ENCODE assay signal across 10 mouse cellular contexts in the genomic region with DNA sequence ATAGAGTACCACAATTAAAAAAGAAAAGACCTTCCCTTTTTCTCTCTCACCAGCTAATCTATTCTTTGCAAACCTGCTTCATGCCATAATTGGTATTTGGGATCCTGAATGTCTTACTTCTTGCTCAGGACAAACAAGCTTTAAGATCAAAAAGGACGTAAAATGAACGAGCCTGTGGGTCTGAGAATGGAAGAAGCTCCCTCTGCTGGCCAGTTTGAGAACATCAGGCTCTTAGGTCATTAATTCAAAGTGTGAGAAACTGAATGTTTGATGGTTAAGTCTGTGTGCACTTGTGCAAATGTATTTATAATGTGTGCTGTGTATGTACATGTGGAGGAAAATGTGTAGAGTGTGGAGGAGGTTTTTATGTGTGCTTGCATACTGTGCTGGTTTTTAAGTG. TPM values are rescaled to one million over a fixed set of nuclear protein-coding genes. Genes with fewer than 3 reads are reported as not detected.
DNase-seq lines count a peak whose midpoint lies in the region; ATAC-seq and TF ChIP-seq lines count a peak whose summit lies in the region.
"Had no signal": no experiment of that assay in that cellular context is flagged by ENCODE, and none has a peak within 500 bp of the region (broad histone marks: within the 10 kb centered on the region; RNA-seq: fewer than 3 reads in every experiment).

No protein-coding gene starts in this region.

- no peak overlapping the region for H3K4me2 ChIP-seq in hindbrain, embryonic 14.5 days (replicated peaks)
- no peak overlapping the region for H3K4me2 ChIP-seq in hindbrain, embryonic 13.5 days
- H3K4me2 ChIP-seq in forebrain, embryonic 11.5 days (ENCODE audit: low read depth, low read length, severe bottlenecking), result no peak overlapping the region

- no peak overlapping the region for H3K27ac ChIP-seq in hindbrain, embryonic 14.5 days
- H3K27ac ChIP-seq in hindbrain, embryonic 13.5 days, result no peak overlapping the region
- no peak overlapping the region for H3K27ac ChIP-seq in embryonic facial prominence, embryonic 10.5 days (replicated peaks)
- no peak overlapping the region for H3K27ac ChIP-seq in left cerebral cortex, adult 2 months
- no peak overlapping the region for H3K27ac ChIP-seq in forebrain, embryonic 11.5 days (ENCODE audit: low read depth, low read length)
- H3K27ac ChIP-seq: macrophage had no signal

- ATAC-seq in hindbrain, embryonic 14.5 days (ENCODE audit: low FRiP score), result no peak
- ATAC-seq in hindbrain, embryonic 13.5 days (ENCODE audit: low FRiP score), result no peak
- ATAC-seq in CD4-positive, CD25-positive, alpha-beta regulatory T cell, adult 4 months, result peak; percentile 45
- ATAC-seq in forebrain, embryonic 11.5 days (replicated peaks; ENCODE audit: low FRiP score), result no peak

- DNase-seq in hindbrain, embryonic 14.5 days (ENCODE audit: low spot score), result peak; percentile 69
- DNase-seq in WW6 (ENCODE audit: low read depth, low spot score), result peak; percentile 22
- DNase-seq in embryonic facial prominence, embryonic 10.5 days (ENCODE audit: low spot score), result peak; percentile 19
- peak; percentile 11 to 22 for DNase-seq in left cerebral cortex, adult 2 months (ENCODE audit: extremely low spot score in 1 of 2, low spot score in 2 of 2)
- peak; percentile 73 for DNase-seq in retina, embryonic 14.5 days (ENCODE audit: low spot score)
- no peak for DNase-seq in forebrain, embryonic 11.5 days (ENCODE audit: low spot score)

- H3K4me1 ChIP-seq in hindbrain, embryonic 14.5 days (replicated peaks; ENCODE audit: control insufficient read depth, insufficient read depth, low read length), result 0 out of 2 replicates have a peak, but pooled peaks cover 2% of the 10 kb centered on the region
- peaks cover under 1% of the 10 kb centered on the region; the same call in 1 of the 2 replicates for H3K4me1 ChIP-seq in hindbrain, embryonic 13.5 days (replicated peaks)
- H3K4me1 ChIP-seq in embryonic facial prominence, embryonic 10.5 days, result peaks cover 4% of the 10 kb centered on the region
- H3K4me1 ChIP-seq in forebrain, embryonic 11.5 days (replicated peaks; ENCODE audit: control insufficient read depth, insufficient read depth, low read length), result 0 out of 2 replicates have a peak, but pooled peaks cover 1% of the 10 kb centered on the region

- H3K9ac ChIP-seq in hindbrain, embryonic 14.5 days, result no peak overlapping the region
- H3K9ac ChIP-seq in hindbrain, embryonic 13.5 days, result no peak overlapping the region
- H3K9ac ChIP-seq in forebrain, embryonic 11.5 days (ENCODE audit: low read length), result no peak overlapping the region

- intact Hi-C loops in left cerebral cortex, adult 2 months (cut with DNase I), result loop anchor here (1.0 to 2.0 kb wide), 2 partner anchors 46 to 129 kb away; no protein-coding TSS in a partner anchor

- H3K4me3 ChIP-seq in hindbrain, embryonic 14.5 days (replicated peaks; ENCODE audit: low read length), result no peak overlapping the region
- H3K4me3 ChIP-seq in hindbrain, embryonic 13.5 days, result no peak overlapping the region
- no peak overlapping the region for H3K4me3 ChIP-seq in embryonic facial prominence, embryonic 10.5 days
- no peak overlapping the region for H3K4me3 ChIP-seq in left cerebral cortex, adult 2 months
- H3K4me3 ChIP-seq in forebrain, embryonic 11.5 days (ENCODE audit: low read depth, low read length), result no peak overlapping the region

- TF ChIP-seq CTCF in left cerebral cortex, adult 2 months (IDR thresholded peaks at IDR 0.05), result peak; percentile 75

- H3K9me3 ChIP-seq in hindbrain, embryonic 14.5 days (ENCODE audit: control insufficient read depth, low read length), result no peaks in the 10 kb centered on the region
- H3K9me3 ChIP-seq in hindbrain, embryonic 13.5 days, result no peaks in the 10 kb centered on the region
- no peaks in the 10 kb centered on the region for H3K9me3 ChIP-seq in embryonic facial prominence, embryonic 10.5 days
- no peaks in the 10 kb centered on the region for H3K9me3 ChIP-seq in forebrain, embryonic 11.5 days (ENCODE audit: control insufficient read depth, low read length)

- no peaks in the 10 kb centered on the region for H3K27me3 ChIP-seq in hindbrain, embryonic 14.5 days (ENCODE audit: control insufficient read depth, insufficient read depth, low read length)
- no peaks in the 10 kb centered on the region for H3K27me3 ChIP-seq in hindbrain, embryonic 13.5 days
- H3K27me3 ChIP-seq in embryonic facial prominence, embryonic 10.5 days (replicated peaks; ENCODE audit: low read depth, poor library complexity, severe bottlenecking), result no peaks in the 10 kb centered on the region
- no peaks in the 10 kb centered on the region for H3K27me3 ChIP-seq in forebrain, embryonic 11.5 days (ENCODE audit: control insufficient read depth, insufficient read depth, low read length)

- H3K36me3 ChIP-seq in hindbrain, embryonic 14.5 days (replicated peaks; ENCODE audit: control insufficient read depth, insufficient read depth), result no peaks in the 10 kb centered on the region
- no peaks in the 10 kb centered on the region for H3K36me3 ChIP-seq in hindbrain, embryonic 13.5 days
- H3K36me3 ChIP-seq in embryonic facial prominence, embryonic 10.5 days (replicated peaks), result no peaks in the 10 kb centered on the region
- no peaks in the 10 kb centered on the region for H3K36me3 ChIP-seq in forebrain, embryonic 11.5 days (ENCODE audit: control insufficient read depth, insufficient read depth, low read length)

- 33% methylated on average over 2 of the region's 2 CpGs for WGBS in hindbrain, embryonic 14.5 days
- 31% methylated on average over 2 of the region's 2 CpGs for WGBS in hindbrain, embryonic 13.5 days
- 32% methylated on average over 2 of the region's 2 CpGs for WGBS in embryonic facial prominence, embryonic 10.5 days
- 28% methylated on average over 2 of the region's 2 CpGs for WGBS in forebrain, embryonic 11.5 days

RNA-seq across cellular contexts. Expression of gene Cyp4f15, which starts 5.0 kb away (rescaled TPM):
- polyA plus RNA-seq in hindbrain, embryonic 14.5 days (2014; fragmentation: Nextera tagmentation; extraction: Ambion mirVana), result 2.2 and 2.5 TPM in 2 replicates
- 1.8 and 2.0 TPM in 2 replicates for polyA plus RNA-seq in hindbrain, embryonic 13.5 days (2015; fragmentation: Nextera tagmentation; extraction: Ambion mirVana)
- not detected for polyA plus RNA-seq in CD4-positive, CD25-positive, alpha-beta regulatory T cell, adult 4 months (2017; shearing (Covaris generic))
- 0.49 and 1.4 TPM in 2 replicates for polyA plus RNA-seq in embryonic facial prominence, embryonic 10.5 days (2016; fragmentation: Nextera tagmentation; extraction: Ambion mirVana)
- total RNA-seq in left cerebral cortex, adult 2 months (2021), result 10 to 100 TPM; 16.4 to 20.7 TPM
- polyA plus RNA-seq in forebrain, embryonic 11.5 days (2014; fragmentation: Nextera tagmentation; extraction: Ambion mirVana), result 1.1 and 1.8 TPM in 2 replicates
- polyA plus RNA-seq: macrophage had no signal

RNA-seq across cellular contexts. Expression of gene Cyp4f40, which starts 21.7 kb away (rescaled TPM):
- polyA plus RNA-seq in hindbrain, embryonic 14.5 days (2014; fragmentation: Nextera tagmentation; extraction: Ambion mirVana), result not detected in 2 replicates
- polyA plus RNA-seq in hindbrain, embryonic 13.5 days (2015; fragmentation: Nextera tagmentation; extraction: Ambion mirVana), result not detected in 2 replicates
- polyA plus RNA-seq in CD4-positive, CD25-positive, alpha-beta regulatory T cell, adult 4 months (2017; shearing (Covaris generic)), result not detected
- polyA plus RNA-seq in embryonic facial prominence, embryonic 10.5 days (2016; fragmentation: Nextera tagmentation; extraction: Ambion mirVana), result not detected in 2 replicates
- total RNA-seq in left cerebral cortex, adult 2 months (2021), result not detected
- polyA plus RNA-seq in forebrain, embryonic 11.5 days (2014; fragmentation: Nextera tagmentation; extraction: Ambion mirVana), result not detected in 2 replicates
- polyA plus RNA-seq: macrophage had no signal

RNA-seq across cellular contexts. Expression of gene Cyp4f37, which starts 59.3 kb away (rescaled TPM):
- 0.37 and 0.60 TPM in 2 replicates for polyA plus RNA-seq in hindbrain, embryonic 14.5 days (2014; fragmentation: Nextera tagmentation; extraction: Ambion mirVana)
- polyA plus RNA-seq in hindbrain, embryonic 13.5 days (2015; fragmentation: Nextera tagmentation; extraction: Ambion mirVana), result 1.1 TPM in 1 of 2 replicates, not detected in the other
- polyA plus RNA-seq in CD4-positive, CD25-positive, alpha-beta regulatory T cell, adult 4 months (2017; shearing (Covaris generic)), result not detected
- not detected in 2 replicates for polyA plus RNA-seq in embryonic facial prominence, embryonic 10.5 days (2016; fragmentation: Nextera tagmentation; extraction: Ambion mirVana)
- not detected for total RNA-seq in left cerebral cortex, adult 2 months (2021)
- polyA plus RNA-seq in forebrain, embryonic 11.5 days (2014; fragmentation: Nextera tagmentation; extraction: Ambion mirVana), result not detected in 2 replicates
- polyA plus RNA-seq: frontal cortex, adult 2 months; macrophage had no signal
